Mouse (Mus musculus) urinary bladder, postnatal 10 days (tissue): ENCODE measurements around the gene Ildr1.

Experiments used
- DNase-seq: peaks from one replicate; pipeline ENCODE4 v3.0.0; 2022; ENCODE audit warnings: low spot score

The Ildr1 gene

GRCm38 (mm10) chr16:36771703-36772102, 77.9 kb downstream of the Ildr1 start:
- no peak for DNase-seq

- no peak for DNase-seq
Measured at GRCm38 (mm10) chr16:36772996-36773395, 79.2 kb downstream of the Ildr1 start.

- DNase-seq: no peak
Measured at GRCm38 (mm10) chr16:36775658-36776057, 81.9 kb downstream of the Ildr1 start.
